Mouse (Mus musculus): ENCODE measurements around the gene Dohh.

- TF ChIP-seq MAX (IDR thresholded peaks at IDR 0.05; ENCODE audit: low read length) (no peak), CTCF (conservative IDR thresholded peaks at IDR 0.05 in 1 of 2, IDR thresholded peaks at IDR 0.05 in 1 of 2; ENCODE audit: low read depth in 2 of 2, low read length in 2 of 2) (no peak), EP300 (IDR thresholded peaks at IDR 0.05; ENCODE audit: low read length) (no peak), JUN (IDR thresholded peaks at IDR 0.05; ENCODE audit: insufficient read depth, low read depth, low read length) (no peak), POLR2A (IDR thresholded peaks at IDR 0.05; ENCODE audit: low read depth, low read length) (no peak), USF2 (conservative IDR thresholded peaks at IDR 0.05; ENCODE audit: low read depth, low read length) (no peak), ZMIZ1 (IDR thresholded peaks at IDR 0.05; ENCODE audit: low read depth, low read length) (no peak)
Observed at GRCm38 (mm10) chr10:81393456-81394063, 9.3 kb downstream of the Dohh start.

Data from CH12.LX (cell line).